Mouse (Mus musculus) cerebellum, postnatal 4 days (tissue): ENCODE results near the gene Atp2c1.
A peak's percentile ranks its signal among the peaks of the same experiment; 100 is the strongest.

Source experiments
- DNase-seq, 2 experiments: peaks; one replicate each; pipeline ENCODE4 v3.0.0; 2022; ENCODE audit warnings: low spot score in 2 of 2, mixed read lengths in 1 of 2

Gene Atp2c1

DNA sequence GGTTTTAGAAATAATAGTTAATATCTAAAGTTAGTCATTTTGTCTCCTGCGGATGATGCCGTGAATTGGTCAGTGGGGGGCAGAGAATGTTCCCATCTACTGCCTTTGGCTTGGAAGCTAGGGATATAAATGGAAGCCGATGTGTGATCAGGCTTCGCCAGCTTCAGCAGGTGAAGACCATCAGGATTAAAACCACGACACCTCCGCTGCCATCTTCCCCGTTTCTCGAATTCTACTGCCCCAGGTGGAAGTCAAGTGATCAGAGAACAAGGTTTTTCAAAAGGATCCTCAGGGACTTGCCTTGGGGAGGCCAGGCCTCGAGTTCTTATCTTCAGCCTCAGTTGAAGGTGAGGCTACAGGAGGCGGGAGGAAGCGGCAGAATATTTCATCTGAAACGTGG is at the start of gene Atp2c1:
Gene Atp2c1, minus strand, starts transcription at position 101 of the 400 bp plus-strand sequence.
- no peak for DNase-seq

DNA sequence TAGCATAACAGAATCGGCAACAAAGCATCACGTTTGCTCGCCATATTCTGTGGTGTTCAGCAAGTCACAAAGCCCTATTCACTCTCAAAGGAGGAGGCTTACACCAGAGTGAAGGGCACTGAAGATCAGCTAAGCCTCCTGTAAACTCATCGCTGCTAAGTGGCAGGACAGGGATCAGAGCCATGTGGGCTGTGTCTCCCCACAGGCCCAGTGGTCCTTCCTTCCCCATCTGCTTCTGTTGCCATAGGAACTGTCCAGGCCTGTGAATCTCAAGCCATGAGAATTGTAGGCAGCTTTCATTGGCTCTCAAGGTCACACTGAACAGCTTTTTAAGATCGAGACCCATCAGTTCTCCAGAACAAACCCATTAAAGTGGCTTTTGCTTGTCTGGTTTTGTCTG is 30.3 kb upstream of the Atp2c1 start:
- peak in 1 of 2 experiments; percentile 6 for DNase-seq

DNA sequence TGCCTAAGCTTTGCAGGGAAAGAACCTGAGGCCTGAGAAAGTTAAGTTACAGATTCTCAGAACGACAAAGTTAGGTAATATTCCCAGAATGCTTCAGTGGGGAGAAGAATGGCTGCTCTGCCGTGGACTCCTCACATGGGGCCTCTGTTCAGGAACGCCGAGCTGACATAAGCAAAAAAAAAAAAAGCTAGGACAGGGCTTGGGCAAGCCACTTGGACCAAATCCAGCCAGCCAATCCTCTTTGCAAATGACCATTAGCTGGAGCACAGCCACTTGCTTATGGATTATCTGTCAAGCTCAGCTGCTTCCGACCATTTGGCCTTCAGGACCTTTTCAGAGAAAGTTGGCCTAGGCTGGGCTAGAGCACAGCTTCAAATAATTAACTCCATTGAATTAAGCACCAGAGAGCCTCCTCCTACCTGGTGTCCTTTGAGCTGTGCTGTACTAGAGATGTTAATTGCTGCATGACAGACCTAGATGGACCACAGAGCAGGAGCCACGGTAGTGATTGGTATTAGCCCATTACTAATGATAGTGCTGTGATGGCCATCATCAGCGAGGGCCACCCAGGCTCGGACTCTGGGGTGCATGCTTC is 29.1 kb upstream of the Atp2c1 start:
- DNase-seq, result peak in 1 of 2 experiments; percentile 20

DNA sequence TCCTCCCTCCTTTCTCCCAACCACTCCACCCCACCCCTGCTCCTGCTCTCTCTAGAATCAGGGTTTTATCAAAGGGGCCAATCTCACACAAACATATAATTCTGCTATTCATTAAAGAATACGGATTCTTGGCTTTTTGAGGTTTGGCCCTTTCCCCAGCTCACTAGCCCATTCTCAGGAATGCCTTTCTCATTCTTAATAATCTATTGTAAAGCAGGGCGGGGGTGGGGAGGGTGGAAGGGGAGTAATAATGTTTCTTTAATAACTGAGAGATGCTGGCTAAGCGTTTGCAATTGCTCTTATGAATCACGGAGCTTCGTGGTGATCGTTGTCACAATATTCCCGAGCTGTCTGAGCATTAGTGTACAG is 27.3 kb upstream of the Atp2c1 start:
- DNase-seq, result no peak

DNA sequence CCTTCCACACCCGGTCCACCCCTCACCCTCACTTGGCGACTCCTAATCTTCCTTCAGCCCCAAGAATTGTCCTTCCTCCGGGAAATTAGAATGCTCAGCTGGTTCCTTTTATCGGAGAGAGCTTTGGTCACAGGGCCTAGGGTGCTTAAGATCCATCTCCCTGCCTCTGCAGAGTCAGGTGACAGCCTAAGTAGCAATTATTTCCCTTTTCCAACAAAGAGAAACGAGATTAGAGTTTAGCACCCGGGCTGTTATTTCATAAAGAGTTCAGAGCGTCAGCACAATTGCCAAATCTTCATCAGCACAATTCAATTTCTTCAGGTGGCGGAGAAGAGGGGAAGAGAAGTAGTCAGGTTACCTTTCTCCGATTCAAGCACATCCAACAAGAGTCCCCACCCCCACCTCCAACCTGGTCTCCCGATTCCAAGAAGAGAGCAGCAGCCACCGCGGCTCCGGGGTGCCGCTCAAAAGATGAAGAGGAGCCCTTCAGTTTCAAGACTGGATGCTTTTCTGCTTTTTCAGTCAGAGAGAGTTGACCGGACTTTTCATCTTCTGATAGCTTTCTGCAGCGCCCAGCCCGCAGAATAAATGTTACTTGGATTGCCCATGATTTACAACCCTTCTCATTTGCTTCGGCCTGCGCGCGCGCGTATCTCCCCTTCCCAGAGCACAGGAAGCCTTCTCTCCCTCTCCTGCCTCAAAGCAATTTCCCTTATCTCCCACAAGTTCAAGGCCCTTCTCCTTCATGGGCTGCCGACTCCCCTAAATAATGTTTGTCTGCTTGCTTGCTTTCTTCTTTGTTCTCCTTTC is 26.7 kb upstream of the Atp2c1 start:
- no peak for DNase-seq

DNA sequence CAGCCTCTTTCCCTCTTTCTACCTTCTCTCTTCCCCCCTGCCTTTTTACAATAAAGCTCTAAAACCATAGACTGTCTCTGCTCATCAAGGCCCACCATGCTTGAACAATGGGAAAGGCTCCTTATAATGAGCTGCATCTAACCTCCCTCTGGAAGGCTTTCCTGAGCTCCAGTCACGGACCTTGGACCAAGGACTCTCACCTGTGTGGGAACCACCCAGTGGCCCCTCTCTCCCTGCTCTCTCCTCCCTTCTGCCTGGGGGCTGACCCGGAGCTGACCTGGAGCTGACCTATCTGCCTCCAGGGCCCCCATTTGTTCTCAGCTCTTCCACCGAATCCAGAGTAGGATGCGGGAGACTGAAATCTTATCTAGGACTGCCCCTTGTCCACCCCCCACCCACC is 24.3 kb upstream of the Atp2c1 start:
- no peak for DNase-seq

DNA sequence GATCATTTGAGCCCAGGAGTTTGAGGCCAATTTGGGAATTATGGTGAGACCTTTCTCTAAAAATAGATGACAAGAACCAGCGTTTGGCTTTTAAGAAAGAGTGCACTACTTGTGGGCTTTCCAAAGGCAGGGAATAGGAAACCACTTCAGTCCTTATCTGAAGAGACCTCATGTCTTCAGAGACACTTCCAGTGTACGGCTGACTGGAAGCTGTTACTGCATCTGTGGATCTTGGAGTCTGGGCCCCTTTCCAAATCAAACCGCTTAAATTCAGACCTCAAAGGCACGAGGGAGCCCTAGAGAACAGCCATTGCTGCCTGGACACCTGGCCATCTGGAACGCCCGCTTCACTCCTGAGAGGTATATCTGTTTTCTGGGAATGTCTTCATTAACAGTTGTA is 22.0 kb upstream of the Atp2c1 start:
- no peak for DNase-seq

DNA sequence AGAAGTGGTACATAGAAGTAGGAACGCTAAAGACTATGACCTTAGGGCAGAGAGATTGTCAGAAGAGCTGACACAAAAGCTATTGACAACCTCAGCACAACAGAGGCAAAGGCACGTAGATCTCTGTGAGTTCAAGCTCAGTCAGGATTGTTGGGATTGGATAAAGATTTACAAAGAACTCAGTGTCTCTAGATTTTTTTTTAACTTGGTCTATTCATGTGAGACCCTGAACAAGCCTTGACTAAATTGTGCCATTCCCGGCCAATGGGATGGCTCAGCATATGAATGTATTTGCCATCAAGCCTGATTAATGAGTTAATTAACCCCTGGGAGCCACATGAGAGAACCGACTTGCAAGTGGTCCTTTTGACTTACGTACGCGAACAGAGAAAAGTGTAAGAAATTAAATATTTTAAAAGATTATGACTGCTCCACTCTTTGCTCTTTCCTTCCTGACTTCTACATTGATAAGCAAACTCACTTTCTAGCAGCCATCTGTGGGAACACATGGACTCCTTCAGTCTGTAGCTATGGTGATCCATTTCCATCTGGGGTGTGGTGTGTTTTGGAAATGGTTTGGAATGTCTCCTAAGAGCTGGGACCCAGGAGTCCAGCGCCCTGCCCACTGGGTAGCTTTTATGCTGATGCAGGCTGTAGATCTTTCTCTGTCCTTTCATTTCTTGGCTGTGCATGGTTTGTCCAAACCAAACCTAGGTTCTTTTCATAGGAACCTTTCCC is 17.1 kb upstream of the Atp2c1 start:
- no peak for DNase-seq

DNA sequence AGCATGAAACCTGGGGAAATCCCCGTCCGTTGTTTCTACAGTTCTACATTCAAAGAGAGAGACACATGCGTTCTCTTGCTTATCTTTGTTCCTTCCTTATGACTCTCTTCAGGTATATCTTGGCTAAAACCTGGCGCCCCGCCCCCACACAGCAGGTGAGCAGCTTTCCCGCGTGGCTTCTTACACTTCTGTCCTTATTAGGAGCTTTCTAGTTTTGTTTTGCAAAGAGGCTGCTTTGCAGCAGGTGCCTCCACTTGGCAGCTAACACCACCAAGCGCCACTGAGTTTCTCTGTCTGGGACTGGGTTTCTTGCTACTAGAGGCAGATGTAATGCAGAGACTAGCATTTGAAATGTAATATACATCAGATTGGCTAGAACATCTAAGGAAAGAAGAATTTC is 10.4 kb upstream of the Atp2c1 start:
- no peak for DNase-seq

DNA sequence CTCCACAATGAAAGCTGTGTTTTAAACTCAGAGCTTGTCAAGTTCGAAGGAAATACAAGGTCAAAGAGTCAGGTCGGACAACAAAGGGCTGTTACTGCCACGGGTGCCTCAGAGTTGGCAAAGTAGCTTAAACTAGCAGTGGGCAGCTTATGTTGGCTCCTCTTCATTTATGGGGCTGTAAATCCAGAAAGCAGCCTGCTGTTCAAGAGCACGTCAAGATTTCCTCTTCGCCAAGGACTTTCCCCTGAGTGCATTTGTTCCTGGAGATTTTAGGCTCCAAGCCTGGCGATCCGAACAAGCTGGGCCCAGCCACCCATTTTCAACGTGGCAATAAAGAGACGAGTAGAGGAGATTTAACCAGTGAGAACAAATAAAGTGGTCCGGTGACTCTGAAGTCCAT is 9.8 kb upstream of the Atp2c1 start:
- DNase-seq, result no peak

DNA sequence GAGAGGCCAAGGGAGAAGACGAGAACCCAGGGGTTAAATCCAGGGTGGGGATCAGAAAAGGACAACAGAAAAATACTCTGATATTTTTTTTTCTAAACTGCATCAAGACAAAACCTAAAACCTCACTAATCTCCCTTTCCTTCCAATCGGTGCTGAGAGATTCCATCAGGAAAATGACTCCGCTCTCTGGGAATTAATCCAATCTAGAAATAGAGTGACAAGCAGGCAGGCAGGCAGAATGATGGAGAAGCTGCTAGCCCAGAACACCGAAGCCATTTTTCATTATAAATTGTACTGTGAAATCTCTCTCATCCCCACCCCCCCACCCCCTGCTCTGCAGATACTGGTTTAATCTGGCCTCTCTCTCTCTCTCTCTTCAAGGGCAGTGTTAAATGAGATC is 1.8 kb downstream of the Atp2c1 start:
- DNase-seq, result no peak

DNA sequence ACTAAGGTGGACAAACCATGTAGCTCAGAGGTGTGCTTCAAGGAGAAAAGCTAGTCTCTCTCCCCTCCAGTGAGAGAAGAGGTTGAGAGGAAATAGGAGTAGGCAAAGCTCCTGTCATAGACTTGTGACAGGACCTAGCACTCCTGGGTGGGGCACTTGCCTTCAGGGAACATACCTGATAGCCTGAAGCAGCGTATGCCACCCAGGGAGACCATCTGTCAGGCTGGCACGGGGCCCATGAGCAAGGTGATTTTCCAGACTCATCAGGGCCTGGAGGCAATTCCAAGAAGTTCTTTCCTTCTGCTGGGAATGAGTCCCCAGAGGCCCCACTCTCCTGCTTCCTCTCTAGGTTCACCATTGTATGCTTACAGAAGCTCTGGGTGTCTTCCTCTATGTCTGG is 4.1 kb downstream of the Atp2c1 start:
- no peak for DNase-seq

DNA sequence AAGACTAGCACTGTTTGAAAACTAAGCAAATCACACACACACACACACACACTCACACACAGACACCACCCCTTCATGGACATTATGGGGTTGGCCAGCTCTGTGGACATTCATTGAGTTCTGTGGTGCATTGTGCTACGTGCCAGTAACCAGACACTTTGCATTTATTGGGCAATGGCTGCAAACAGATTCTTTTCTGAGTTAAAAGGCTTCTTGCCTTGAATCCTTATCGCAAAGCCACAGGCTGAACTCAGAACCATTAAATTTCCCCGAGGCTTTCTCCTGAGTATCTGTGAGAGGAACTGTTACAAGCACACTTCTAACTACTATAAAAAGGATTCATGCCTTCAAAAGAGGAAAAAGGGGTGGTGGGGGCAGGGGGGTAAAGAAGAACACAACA is 5.1 kb downstream of the Atp2c1 start:
- no peak for DNase-seq

DNA sequence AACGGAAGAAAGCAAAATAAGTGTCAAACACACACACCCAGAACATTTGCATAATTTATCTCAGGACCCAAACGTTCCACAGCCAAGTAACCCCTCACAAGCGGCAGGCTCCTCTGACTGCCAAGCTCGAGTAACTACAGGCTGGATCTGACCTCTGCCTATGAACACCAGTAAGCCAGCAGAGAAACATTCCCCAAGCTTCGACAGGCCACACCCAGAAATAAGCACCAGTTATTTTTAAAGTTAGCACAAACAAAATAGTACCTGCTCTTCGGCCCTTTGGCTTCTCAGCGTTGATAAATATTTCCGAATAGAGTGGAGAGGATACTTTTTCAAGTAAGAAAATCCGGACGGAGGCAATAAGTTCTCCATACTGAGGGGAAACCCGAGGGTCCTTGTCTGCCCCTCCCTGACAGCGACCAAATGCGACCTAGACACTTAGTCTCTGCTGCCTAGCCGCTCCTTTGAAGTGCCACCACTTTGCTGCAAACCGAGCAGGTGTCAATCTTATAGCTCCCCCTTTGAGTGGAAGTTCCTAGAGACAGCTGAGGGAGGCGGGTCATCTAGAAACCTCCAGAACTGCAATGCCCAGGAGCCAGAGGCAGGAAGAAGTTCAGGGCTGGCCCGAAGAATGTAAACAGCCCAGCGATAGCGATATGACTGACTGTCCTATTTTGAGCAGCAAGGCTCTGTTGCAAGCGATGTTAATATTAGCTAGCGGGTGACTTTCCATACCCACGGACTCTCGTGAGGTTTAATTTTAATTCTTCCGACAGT is 6.2 kb downstream of the Atp2c1 start:
- no peak for DNase-seq

DNA sequence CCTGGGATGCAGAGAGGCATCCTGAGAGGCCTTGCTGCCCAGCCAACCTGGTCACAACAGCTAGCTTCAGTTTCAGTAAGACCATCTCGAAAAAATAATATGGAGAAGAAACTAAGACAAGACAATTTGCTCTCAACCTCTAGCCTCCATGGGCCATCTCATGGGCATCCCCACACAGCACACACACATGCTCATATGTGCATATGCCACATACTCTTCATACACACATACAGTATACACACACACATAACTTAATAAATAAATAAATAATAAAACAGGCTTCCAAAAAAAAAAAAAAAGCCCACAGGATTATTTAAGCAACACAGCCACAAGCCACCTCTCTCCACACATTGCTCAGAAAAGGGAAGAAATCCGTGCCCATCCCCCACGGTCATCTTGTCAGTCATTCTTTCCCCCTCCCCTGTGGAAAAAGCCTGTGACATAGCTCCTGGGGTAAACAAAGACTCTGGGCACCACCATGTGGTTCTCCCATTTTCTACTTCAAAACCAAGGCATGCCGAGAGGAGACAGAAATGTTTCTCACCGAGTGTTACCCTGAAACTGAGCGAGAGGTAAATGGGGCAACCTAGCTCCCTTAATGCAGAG is 7.7 kb downstream of the Atp2c1 start:
- no peak for DNase-seq

DNA sequence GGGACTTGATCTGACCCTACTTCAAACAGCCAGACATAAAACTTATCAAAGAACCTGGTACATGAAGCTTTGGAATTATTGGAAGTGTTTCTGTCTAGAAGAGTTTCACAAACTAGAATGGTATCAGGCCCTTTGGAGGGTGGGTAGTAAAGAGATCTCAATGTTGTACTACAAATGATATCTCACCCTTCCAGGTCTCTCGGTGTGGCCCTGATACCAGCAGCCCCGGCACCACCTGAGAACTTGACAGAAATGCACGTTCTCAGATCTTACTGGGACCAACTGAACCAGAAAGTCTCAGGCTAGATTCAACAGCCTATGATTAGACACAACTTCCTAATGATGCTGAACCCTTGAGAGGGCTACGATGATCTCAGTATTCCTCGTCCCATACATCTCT is 23.4 kb downstream of the Atp2c1 start:
- no peak for DNase-seq

DNA sequence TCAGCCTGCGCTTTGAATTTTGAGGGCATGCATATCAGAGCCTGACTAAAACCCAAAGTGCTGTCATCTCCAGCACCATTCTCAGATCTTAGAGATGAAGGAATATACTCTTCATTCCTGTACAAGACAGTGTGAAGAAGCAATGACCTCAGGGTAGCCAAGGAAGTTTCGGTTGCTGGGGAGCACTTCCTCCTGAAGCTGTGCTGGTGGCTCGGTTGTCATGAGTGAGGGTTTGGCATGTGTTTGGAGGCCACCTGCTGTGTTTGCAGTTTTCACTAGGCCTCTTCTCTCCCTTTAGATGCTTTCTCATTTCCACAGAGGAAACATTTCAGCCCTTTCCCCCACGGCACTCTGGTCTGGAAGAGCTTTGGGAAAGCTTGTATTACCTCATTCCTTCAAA is 24.7 kb downstream of the Atp2c1 start:
- DNase-seq, result no peak

DNA sequence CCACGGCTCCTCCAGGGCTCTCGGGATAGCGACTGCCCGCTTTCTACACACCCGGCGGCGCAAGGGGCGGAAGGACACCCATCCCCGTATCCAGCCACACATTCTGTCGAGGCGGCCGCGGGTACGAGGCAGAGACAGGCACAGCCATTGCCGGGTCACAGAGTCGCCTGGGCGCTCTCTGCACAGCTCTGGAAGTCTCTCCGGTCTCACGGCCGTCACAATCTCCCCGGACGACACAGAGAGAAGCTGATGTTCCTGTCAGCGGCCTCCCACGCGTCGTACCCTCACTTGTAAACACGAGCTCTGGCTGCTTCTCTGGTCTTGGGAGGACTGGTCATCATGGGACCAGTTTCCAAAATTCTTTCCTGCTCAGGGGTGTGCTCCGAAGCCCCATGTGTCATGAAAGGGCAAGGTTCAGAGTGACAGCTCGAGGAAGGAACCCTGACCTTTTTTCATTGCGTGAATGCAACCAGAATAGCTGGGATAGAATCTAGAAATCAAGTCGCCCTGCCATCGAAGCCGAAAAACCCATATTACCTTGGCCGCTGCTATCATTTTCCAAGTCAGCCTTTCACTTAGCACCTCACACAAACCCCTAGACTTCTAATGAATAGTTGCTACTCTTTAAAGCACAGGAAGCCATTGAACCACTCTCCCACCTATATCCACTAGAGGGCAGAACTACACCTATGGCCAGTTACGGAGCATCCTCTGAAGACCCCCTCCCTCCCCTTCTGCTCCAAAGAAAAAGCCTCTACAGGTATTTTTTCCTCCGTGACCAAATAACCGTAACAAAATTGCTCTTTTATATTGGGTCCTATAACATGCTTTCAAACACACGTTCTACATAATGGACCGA is 31.6 kb downstream of the Atp2c1 start:
- peak in 1 of 2 experiments; percentile 59 for DNase-seq

DNA sequence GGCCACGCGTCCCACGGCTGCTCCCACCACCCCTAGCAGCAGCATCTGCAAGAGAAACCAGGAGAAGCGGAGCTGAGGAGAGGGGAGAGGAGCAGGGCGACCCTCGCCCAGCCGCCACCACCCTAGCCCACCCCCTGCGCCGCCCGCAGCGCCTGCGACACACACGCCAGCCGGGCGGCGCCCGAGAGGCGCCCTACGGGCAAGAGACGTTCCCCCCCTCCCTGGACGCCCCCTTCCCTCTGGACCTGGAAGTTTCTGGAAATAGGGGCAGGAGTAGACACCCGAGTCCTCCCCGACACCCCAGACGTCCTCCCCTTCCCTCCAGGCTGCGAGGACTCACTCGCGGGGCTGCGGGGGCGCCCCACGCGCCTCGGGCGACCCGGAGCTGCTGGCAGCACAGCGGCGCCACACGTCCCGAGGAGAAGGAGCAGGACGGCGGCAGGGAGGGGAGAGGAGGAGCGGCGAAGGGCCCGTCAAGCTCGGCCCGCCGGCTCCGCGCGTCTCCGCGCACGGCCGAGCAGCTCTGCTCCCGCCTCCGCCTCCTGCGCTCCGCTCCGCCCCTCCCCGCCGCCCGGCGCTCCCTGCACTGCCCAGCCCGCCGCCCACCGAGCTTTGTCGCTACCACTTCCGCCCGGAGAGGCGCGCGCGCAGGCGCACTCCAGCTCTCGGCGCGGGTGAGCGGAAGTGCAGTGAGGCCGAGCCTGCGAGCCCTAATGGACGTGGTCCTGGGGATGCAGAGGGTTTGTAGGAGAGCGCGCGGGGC is 32.4 kb downstream of the Atp2c1 start:
- DNase-seq, result peak; percentile 95 to 98

DNA sequence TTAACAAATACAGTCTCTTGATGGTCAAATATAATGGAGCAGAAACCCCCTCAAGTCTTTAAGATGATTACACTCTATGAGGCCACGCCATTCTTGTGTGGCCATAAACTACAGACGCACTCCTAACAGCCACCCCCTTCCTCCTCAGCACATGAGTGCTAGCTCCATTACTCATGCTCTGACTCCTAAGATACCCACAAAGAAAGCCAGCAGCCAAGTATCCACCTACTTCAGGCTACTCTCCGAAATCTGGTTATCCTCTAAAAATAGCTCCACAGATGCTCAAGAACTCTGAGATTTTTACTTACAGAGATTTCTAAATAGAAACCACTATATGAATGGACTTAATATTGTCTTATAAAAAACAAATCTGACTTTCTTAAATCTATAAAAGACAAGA is 34.4 kb downstream of the Atp2c1 start:
- no peak for DNase-seq
